8 mouse cellular contexts compared by ENCODE assay signal in genomic region chr8:71441404-71441803, GRCm38 (mm10). TPM values are rescaled to one million over a fixed set of nuclear protein-coding genes. Genes with fewer than 3 reads are reported as not detected.
A peak's percentile ranks its signal among the peaks of the same experiment; 100 is the strongest.
DNase-seq lines count a peak whose midpoint lies in the region; ATAC-seq and TF ChIP-seq lines count a peak whose summit lies in the region.

No protein-coding gene starts in this region.

- no peak overlapping the region for H3K4me3 ChIP-seq in CH12.LX (replicated peaks in 1 of 3; ENCODE audit: low read depth in 2 of 3, low read length in 2 of 3, poor library complexity in 1 of 3)
- no peak overlapping the region for H3K4me3 ChIP-seq in embryonic facial prominence, embryonic 10.5 days
- H3K4me3 ChIP-seq in liver, embryonic 14.5 days (ENCODE audit: insufficient read depth in 1 of 2, low read depth in 2 of 2, low read length in 2 of 2) = no peak overlapping the region

- 0% methylated on average over 7 of the region's 7 CpGs for WGBS in embryonic facial prominence, embryonic 10.5 days
- under 1% methylated on average over 7 of the region's 7 CpGs for WGBS in liver, embryonic 14.5 days (ENCODE audit: insufficient replicate concordance)

- no peak overlapping the region for H3K9ac ChIP-seq in CH12.LX (ENCODE audit: insufficient read depth, low read depth)
- H3K9ac ChIP-seq in liver, embryonic 14.5 days (replicated peaks) = no peak overlapping the region

- peaks cover 10% of the 10 kb centered on the region for H3K9me3 ChIP-seq in CH12.LX (replicated peaks; ENCODE audit: low read length)
- no peaks in the 10 kb centered on the region for H3K9me3 ChIP-seq in embryonic facial prominence, embryonic 10.5 days
- H3K9me3 ChIP-seq in liver, embryonic 14.5 days (ENCODE audit: control insufficient read depth, low read length) = no peaks in the 10 kb centered on the region

- TF ChIP-seq EP300 in CH12.LX (IDR thresholded peaks at IDR 0.05; ENCODE audit: low read length) = no peak
- no peak for TF ChIP-seq EP300 in liver, embryonic 14.5 days (IDR thresholded peaks at IDR 0.05; ENCODE audit: low read depth)

- peak; percentile 48 for DNase-seq in kidney, adult 9 months
- DNase-seq in kidney, adult 11 months = no peak
- DNase-seq in CH12.LX (ENCODE audit: extremely low read depth) = peak; percentile 60
- peak; percentile 81 for DNase-seq in adipocyte (ENCODE audit: low spot score)
- peak; percentile 43 for DNase-seq in embryonic facial prominence, embryonic 10.5 days (ENCODE audit: low spot score)
- peak in 2 of 3 experiments; percentile 50 to 52 for DNase-seq in liver, embryonic 14.5 days (ENCODE audit: low read depth in 3 of 3, low spot score in 3 of 3)
- DNase-seq in retina, embryonic 14.5 days (ENCODE audit: low spot score) = peak; percentile 91
- no peak for DNase-seq in right cerebral cortex, postnatal 36 days (ENCODE audit: low spot score in 2 of 2)

- peak; percentile 99 for TF ChIP-seq RAD21 in CH12.LX (IDR thresholded peaks at IDR 0.05; ENCODE audit: low read depth, low read length)

- TF ChIP-seq CTCF in CH12.LX (conservative IDR thresholded peaks at IDR 0.05 in 1 of 2, IDR thresholded peaks at IDR 0.05 in 1 of 2; ENCODE audit: low read depth in 2 of 2, low read length in 2 of 2) = peak; percentile 51 to 97; a peak in 3 of 4 replicates
- peak; percentile 74 for TF ChIP-seq CTCF in liver, embryonic 14.5 days (IDR thresholded peaks at IDR 0.05; ENCODE audit: low read depth)

- peaks cover 10% of the 10 kb centered on the region for H3K27me3 ChIP-seq in CH12.LX (replicated peaks)
- peaks cover 18% of the 10 kb centered on the region for H3K27me3 ChIP-seq in embryonic facial prominence, embryonic 10.5 days (replicated peaks; ENCODE audit: low read depth, poor library complexity, severe bottlenecking)
- H3K27me3 ChIP-seq in liver, embryonic 14.5 days (ENCODE audit: control insufficient read depth, insufficient read depth, low read length) = no peaks in the 10 kb centered on the region; the same call in 1 of the 2 replicates

- H3K4me2 ChIP-seq in CH12.LX (ENCODE audit: insufficient read depth, low read depth, poor library complexity, severe bottlenecking) = no peak overlapping the region
- no peak overlapping the region for H3K4me2 ChIP-seq in liver, embryonic 14.5 days (ENCODE audit: low read depth)

- H3K36me3 ChIP-seq in CH12.LX (replicated peaks in 1 of 2; ENCODE audit: control insufficient read depth in 1 of 2, insufficient read depth in 1 of 2, low read length in 1 of 2) = no peaks in the 10 kb centered on the region
- no peaks in the 10 kb centered on the region for H3K36me3 ChIP-seq in embryonic facial prominence, embryonic 10.5 days (replicated peaks)
- no peaks in the 10 kb centered on the region for H3K36me3 ChIP-seq in liver, embryonic 14.5 days (replicated peaks; ENCODE audit: control insufficient read depth, insufficient read depth, low read depth)

- no peak for TF ChIP-seq POLR2A in CH12.LX (IDR thresholded peaks at IDR 0.05; ENCODE audit: low read depth, low read length)

- H3K27ac ChIP-seq in CH12.LX (ENCODE audit: insufficient read depth, low read depth) = no peak overlapping the region
- H3K27ac ChIP-seq in embryonic facial prominence, embryonic 10.5 days (replicated peaks) = no peak overlapping the region
- no peak overlapping the region for H3K27ac ChIP-seq in liver, embryonic 14.5 days

- in situ Hi-C loops in CH12.LX (cut with MboI; ENCODE audit: low pct_ligation_motif_present, low pct_unique_long_range_greater_than_20kb, low sequenced_read_pairs) = loop anchor here (10.0 kb wide), 1 partner anchor 63 kb away; no protein-coding TSS in a partner anchor

- dilution Hi-C loops in CH12.LX (cut with MboI; ENCODE audit: extremely low pct_ligation_motif_present, extremely low pct_unique_long_range_greater_than_20kb, low sequenced_read_pairs) = no loop called here

- H3K79me2 ChIP-seq in CH12.LX (replicated peaks; ENCODE audit: control insufficient read depth, extremely low read depth, insufficient read depth, poor library complexity, severe bottlenecking) = no peaks in the 10 kb centered on the region

- no peak for ATAC-seq in liver, embryonic 14.5 days (ENCODE audit: insufficient read depth)

- peaks cover 0 to 3% of the 10 kb centered on the region in 2 experiments; a peak in 1 of 4 replicates for H3K4me1 ChIP-seq in CH12.LX (ENCODE audit: control insufficient read depth in 1 of 2, insufficient read depth in 2 of 2)
- peaks cover 4% of the 10 kb centered on the region; the same call in 1 of the 2 replicates for H3K4me1 ChIP-seq in embryonic facial prominence, embryonic 10.5 days
- H3K4me1 ChIP-seq in liver, embryonic 14.5 days (replicated peaks; ENCODE audit: control insufficient read depth in 2 of 2, insufficient read depth in 2 of 2, low read length in 1 of 2) = no peaks in the 10 kb centered on the region

TF ChIP-seq in CH12.LX, 34 proteins besides CTCF, POLR2A, EP300 and RAD21:
- TF ChIP-seq SMC3 (IDR thresholded peaks at IDR 0.05; ENCODE audit: low read depth, low read length) (peak; percentile 91), E2F4 (IDR thresholded peaks at IDR 0.05; ENCODE audit: insufficient replicate concordance, low read depth, low read length) (0 out of 2 replicates have a peak, but pooled peaks have one; percentile 42), ZNF384 (IDR thresholded peaks at IDR 0.05; ENCODE audit: low read depth, low read length) (peak; percentile 51), ZC3H11A (IDR thresholded peaks at IDR 0.05; ENCODE audit: low read depth, low read length) (peak; percentile 62), ZMIZ1 (IDR thresholded peaks at IDR 0.05; ENCODE audit: low read depth, low read length) (no peak)

RNA-seq across cellular contexts. Expression of gene Abhd8, which starts 22.1 kb away (rescaled TPM):
- total RNA-seq in CH12.LX (2012; rRNA removed) (28.2 and 33.2 TPM in 2 replicates), CH12.LX (2014; rRNA removed) (8.5 and 8.9 TPM in 2 replicates)
- 5.2 and 6.0 TPM in 2 replicates for polyA plus RNA-seq in CH12.LX (2012; ENCODE audit: insufficient read length, low read depth)
- polyA plus RNA-seq in embryonic facial prominence, embryonic 10.5 days (2016; fragmentation: Nextera tagmentation; extraction: Ambion mirVana) = 66.4 and 69.4 TPM in 2 replicates
- polyA plus RNA-seq in liver, embryonic 14.5 days (2012; rRNA removed) = 6.6 and 7.5 TPM in 2 replicates
- polyA plus RNA-seq in liver, embryonic 14.5 days (2014; fragmentation: Nextera tagmentation; extraction: Ambion mirVana) = 5.3 and 6.8 TPM in 2 replicates

RNA-seq across cellular contexts. Expression of gene Mrpl34, which starts 23.4 kb away (rescaled TPM):
- total RNA-seq in CH12.LX (2012; rRNA removed) (150 and 180 TPM in 2 replicates), CH12.LX (2014; rRNA removed) (80.1 and 94.4 TPM in 2 replicates)
- polyA plus RNA-seq in CH12.LX (2012; ENCODE audit: insufficient read length, low read depth) = 123 and 133 TPM in 2 replicates
- polyA plus RNA-seq in embryonic facial prominence, embryonic 10.5 days (2016; fragmentation: Nextera tagmentation; extraction: Ambion mirVana) = 223 and 236 TPM in 2 replicates
- polyA plus RNA-seq in liver, embryonic 14.5 days (2012; rRNA removed) = 45.8 and 73.0 TPM in 2 replicates
- polyA plus RNA-seq in liver, embryonic 14.5 days (2014; fragmentation: Nextera tagmentation; extraction: Ambion mirVana) = 109 and 114 TPM in 2 replicates

RNA-seq across cellular contexts. Expression of gene Dda1, which starts 27.6 kb away (rescaled TPM):
- total RNA-seq in CH12.LX (2012; rRNA removed) (59.3 and 62.8 TPM in 2 replicates), CH12.LX (2014; rRNA removed) (49.8 and 57.4 TPM in 2 replicates)
- 65.8 and 78.1 TPM in 2 replicates for polyA plus RNA-seq in CH12.LX (2012; ENCODE audit: insufficient read length, low read depth)
- 131 and 134 TPM in 2 replicates for polyA plus RNA-seq in embryonic facial prominence, embryonic 10.5 days (2016; fragmentation: Nextera tagmentation; extraction: Ambion mirVana)
- 24.8 and 25.4 TPM in 2 replicates for polyA plus RNA-seq in liver, embryonic 14.5 days (2012; rRNA removed)
- polyA plus RNA-seq in liver, embryonic 14.5 days (2014; fragmentation: Nextera tagmentation; extraction: Ambion mirVana) = 34.4 and 36.9 TPM in 2 replicates

RNA-seq across cellular contexts. Expression of gene Ankle1, which starts 35.6 kb away (rescaled TPM):
- total RNA-seq in CH12.LX (2012; rRNA removed) (17.9 and 24.7 TPM in 2 replicates), CH12.LX (2014; rRNA removed) (9.0 and 9.4 TPM in 2 replicates)
- polyA plus RNA-seq in CH12.LX (2012; ENCODE audit: insufficient read length, low read depth) = 17.4 and 17.6 TPM in 2 replicates
- polyA plus RNA-seq in embryonic facial prominence, embryonic 10.5 days (2016; fragmentation: Nextera tagmentation; extraction: Ambion mirVana) = 35.6 and 38.8 TPM in 2 replicates
- 52.5 and 58.0 TPM in 2 replicates for polyA plus RNA-seq in liver, embryonic 14.5 days (2012; rRNA removed)
- polyA plus RNA-seq in liver, embryonic 14.5 days (2014; fragmentation: Nextera tagmentation; extraction: Ambion mirVana) = 17.8 and 19.0 TPM in 2 replicates

RNA-seq across cellular contexts. Expression of gene Ano8, which starts 44.4 kb away (rescaled TPM):
- total RNA-seq in CH12.LX (2012; rRNA removed) = 5.5 and 6.7 TPM in 2 replicates
- total RNA-seq in CH12.LX (2014; rRNA removed) = 1.8 and 1.9 TPM in 2 replicates
- polyA plus RNA-seq in CH12.LX (2012; ENCODE audit: insufficient read length, low read depth) = 1.8 and 2.1 TPM in 2 replicates
- polyA plus RNA-seq in embryonic facial prominence, embryonic 10.5 days (2016; fragmentation: Nextera tagmentation; extraction: Ambion mirVana) = 2.4 and 3.2 TPM in 2 replicates
- polyA plus RNA-seq in liver, embryonic 14.5 days (2012; rRNA removed) = 1.4 and 1.7 TPM in 2 replicates
- polyA plus RNA-seq in liver, embryonic 14.5 days (2014; fragmentation: Nextera tagmentation; extraction: Ambion mirVana) = 0.14 and 0.15 TPM in 2 replicates

Comparison
In these comparisons a context has a peak if more than half of its experiments do, and no peak if none do; other contexts are left out.
1. DNase-seq: peak in kidney, adult 9 months (single experiment), CH12.LX (single experiment), adipocyte (single experiment), embryonic facial prominence, embryonic 10.5 days (single experiment), liver, embryonic 14.5 days (2 of 3) and retina, embryonic 14.5 days (single experiment); none in kidney, adult 11 months (single experiment) and right cerebral cortex, postnatal 36 days (0 of 2).